Mouse (Mus musculus) layer of hippocampus, postnatal 10 days (tissue): ENCODE data around the gene Gm49322. TPM values are rescaled to one million over a fixed set of nuclear protein-coding genes. Genes with fewer than 3 reads are reported as not detected.
A peak's percentile ranks its signal among the peaks of the same experiment; 100 is the strongest.
"Not testable (repeated sequence)": the region's sequence is repeated elsewhere in the genome, so short reads cannot be mapped to it uniquely, and the experiment has no call there.

Experiments used
- DNase-seq, 2 experiments: peaks; one replicate each; pipeline ENCODE4 v3.0.0; 2021; ENCODE audit warnings: low spot score in 2 of 2
- total RNA-seq, 2 experiments: library from RNA; stranded (reverse); gene quantifications; 2 replicates each; pipeline ENCODE4 v1.2.3; 2021

Gm49322 gene
- total RNA-seq, 2 experiments from 2014 or later, result 2.6 to 3.0 TPM

GRCm38 (mm10) chr10:80610116-80610785 lies 4.4 kb downstream of the Gm49322 start:
- DNase-seq, result no peak

- DNase-seq, result peak; percentile 40 to 54
These were observed 5.2 kb downstream of the Gm49322 start for GRCm38 (mm10) chr10:80611024-80611423.

- no peak for DNase-seq
These were observed 6.1 kb downstream of the Gm49322 start for GRCm38 (mm10) chr10:80611905-80612304.

- DNase-seq, result no peak
These were observed 8.0 kb downstream of the Gm49322 start for GRCm38 (mm10) chr10:80613821-80614220.

- no peak for DNase-seq
These were observed 8.5 kb downstream of the Gm49322 start for GRCm38 (mm10) chr10:80614351-80614750.

DNA sequence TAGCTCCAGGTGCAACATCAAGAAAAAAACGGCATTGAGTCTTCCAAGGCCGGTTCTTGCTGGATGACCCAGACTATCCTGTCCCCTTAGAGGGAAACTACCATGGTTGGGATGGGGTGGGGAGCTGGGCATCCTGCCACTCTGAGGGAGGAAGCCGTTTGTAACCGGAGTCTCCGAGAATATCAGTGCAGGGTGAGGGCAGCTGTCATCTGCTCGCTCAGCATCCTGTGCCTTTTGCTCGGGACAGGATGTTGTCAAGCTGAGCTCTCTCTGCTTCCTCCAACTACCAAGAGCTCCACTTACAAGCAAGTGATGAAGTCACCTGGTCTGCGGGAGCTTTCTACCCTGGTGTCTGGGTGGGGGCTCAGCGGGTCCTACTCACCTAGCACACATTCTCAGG lies 12.4 kb downstream of the Gm49322 start:
- DNase-seq, result no peak

DNA sequence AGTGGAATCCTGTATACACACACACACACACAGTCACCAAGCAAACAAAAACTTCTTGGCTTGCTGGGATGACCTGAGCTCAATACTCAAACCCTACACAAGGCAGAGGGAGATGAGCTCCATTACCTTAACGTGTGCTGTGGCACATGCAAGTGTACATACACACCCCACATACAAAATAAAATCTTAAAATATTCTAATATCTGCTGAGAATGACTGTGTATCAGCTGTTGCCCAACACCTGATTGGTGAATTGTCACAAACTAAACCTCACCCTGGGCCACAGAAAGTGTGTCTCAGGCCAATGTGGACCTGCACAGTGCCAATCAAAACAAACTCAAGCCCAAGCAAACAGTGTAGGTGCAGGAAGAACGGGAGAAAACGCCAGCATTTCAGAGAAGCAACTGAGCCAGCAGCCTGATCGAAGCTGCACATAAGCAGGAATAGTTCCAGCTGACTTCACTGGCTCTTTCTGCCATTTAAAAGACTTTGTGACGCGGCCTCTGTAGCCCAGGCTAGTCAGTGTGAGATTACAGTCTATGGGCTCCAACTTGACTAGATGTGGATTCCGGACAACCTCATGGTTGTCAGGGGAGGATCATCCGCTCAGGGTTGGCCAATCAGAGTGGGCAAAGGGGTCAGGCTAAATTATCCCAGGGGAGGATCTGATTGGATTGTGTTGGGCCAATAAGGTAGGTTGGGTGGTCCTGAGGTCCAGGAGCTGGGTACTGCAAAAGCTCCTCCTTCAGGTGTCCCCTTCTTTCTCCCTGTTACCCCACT lies 13.8 kb downstream of the Gm49322 start:
- no peak for DNase-seq

GRCm38 (mm10) chr10:80620365-80620764 lies 14.5 kb downstream of the Gm49322 start:
- DNase-seq, result no peak

DNA sequence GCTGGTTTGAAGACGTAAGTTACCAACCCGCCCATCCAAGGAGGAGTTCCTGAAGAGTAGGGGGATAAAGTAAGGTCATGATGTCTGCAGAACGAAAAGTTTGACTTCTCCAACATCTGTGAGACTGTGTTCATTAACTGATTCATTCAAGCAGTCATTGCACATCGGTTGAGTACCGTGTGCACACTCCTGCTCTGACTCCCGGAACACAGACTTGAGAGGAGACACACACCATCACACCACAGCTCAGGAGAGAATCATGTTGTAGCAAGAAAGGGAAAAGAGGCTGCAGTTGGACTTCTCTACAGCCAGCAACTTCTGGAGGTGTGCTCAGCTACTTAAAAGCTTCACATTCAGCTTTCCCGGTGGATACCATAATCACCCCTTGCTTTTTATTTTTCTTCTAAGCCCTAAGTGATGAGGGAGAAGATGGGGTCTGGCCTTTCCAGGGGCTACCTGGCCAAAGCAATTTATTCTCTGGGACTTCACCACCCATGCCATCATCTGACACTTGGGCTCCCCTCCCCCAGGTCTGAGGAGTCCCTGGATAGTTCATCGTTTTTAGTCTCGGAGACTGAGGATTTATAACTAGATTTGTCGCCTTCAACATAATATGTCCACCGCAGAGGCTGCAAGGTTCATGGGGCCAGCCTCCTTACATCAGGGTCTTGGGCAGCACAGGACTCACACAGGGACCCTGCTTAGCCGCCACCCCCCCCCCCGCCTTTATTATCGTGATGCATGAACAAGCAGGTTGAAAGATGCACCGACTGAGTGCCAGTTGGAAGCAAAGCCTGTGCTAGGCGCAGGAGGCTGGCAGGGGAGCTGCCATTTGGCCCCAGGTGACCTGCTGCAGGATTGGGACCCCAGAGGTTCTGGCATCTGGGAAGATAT lies 15.2 kb downstream of the Gm49322 start:
- peak in 1 of 2 experiments; percentile 46 for DNase-seq

DNA sequence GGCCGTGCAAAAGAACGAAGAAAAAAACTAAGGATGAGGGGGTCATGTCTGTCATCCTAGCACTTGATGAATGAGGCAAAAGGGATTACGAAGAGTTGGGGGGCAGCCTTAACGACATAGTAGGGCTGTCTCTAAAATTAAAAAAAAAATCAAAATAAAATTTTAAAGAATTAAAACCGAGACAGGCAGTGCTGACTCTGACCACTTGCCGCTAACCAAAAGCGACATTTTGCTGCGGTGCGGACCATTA lies 15.8 kb downstream of the Gm49322 start:
- no peak for DNase-seq

DNA sequence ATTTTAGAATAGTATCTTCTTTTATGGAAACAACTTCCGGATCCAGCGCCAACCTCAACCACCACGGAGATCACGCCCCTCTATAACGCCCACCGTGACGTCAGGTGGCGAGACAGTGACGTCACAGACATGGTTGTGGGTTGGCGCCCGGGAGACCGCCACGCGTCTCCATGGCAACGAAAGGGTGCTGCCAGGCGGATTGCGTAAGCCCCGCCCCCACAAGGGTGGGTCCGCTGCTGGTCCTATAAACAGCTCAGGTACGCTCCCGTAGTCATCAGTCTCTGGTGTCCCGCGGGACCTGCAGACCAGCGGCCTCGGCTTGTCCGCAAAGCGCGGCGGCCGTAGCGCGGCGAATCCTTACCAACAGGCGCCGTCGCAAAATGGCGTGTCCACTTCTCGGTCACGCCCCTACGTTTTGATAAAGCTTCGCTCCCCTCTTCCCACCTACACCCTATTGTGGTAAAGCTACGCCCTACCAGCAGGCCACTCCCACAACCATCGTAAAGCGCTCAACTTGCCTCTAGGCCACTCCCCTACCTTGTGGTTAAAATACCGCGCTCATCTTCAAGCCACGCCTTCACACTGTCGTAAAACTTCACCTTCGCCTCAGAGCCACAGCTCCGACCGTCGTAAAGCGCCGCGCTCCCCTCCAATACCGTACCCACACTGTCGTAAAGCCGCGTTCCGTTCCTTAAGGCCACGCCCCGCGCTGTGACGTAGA lies 16.3 kb downstream of the Gm49322 start:
- peak; percentile 99 for DNase-seq

GRCm38 (mm10) chr10:80622661-80623456 lies 17.0 kb downstream of the Gm49322 start, which contains the start of gene Csnk1g2:
TSS of gene Csnk1g2 (plus strand) at chr10:80622838.
- DNase-seq, result peak; percentile 45 to 57

GRCm38 (mm10) chr10:80623457-80624191 lies 17.8 kb downstream of the Gm49322 start:
- DNase-seq, result peak; percentile 47 to 50

- no peak for DNase-seq
These were observed 19.9 kb downstream of the Gm49322 start for GRCm38 (mm10) chr10:80625764-80626163.

DNA sequence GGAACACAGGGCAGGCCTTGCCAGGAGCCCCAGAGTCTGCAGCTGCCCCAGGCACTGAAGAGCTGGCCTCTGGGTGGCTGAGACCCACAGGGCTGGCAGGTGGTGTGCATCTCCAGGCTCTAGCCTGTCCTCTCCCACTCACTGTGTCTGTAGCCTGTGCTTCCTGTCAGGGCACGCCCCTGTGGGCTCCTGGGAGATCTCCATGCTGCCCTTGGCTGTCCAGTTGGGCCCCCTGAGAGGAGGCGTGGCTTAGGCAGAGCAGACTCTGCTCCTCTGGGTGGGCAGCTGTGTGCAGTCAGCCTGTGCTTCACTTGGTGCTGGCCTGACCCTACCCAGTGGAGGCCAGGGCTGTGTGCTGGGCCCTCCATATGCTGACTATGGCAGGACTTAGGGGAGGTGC lies 21.9 kb downstream of the Gm49322 start:
- DNase-seq, result no peak

DNA sequence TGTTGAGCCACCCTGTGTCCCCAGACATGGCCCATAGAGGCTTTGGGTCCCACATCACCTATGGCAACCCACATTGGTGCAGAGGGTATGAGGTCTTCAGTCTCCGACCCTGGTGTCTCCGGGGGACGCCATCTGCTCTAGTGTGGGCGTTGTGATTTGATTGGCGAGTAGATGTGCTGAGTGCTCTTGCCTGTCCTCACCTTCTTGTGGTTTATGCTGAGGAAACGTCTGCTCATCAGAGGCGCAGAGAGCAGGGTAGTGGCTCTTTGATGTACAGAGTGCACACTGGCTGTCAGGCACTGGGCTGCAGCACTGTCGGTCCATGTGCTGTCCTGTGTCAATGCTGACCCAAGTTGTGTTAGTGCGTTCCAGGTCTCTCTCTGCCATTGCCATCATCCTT lies 23.1 kb downstream of the Gm49322 start:
- DNase-seq, result no peak

- no peak for DNase-seq
These were observed 29.5 kb downstream of the Gm49322 start for GRCm38 (mm10) chr10:80635345-80635744.

DNA sequence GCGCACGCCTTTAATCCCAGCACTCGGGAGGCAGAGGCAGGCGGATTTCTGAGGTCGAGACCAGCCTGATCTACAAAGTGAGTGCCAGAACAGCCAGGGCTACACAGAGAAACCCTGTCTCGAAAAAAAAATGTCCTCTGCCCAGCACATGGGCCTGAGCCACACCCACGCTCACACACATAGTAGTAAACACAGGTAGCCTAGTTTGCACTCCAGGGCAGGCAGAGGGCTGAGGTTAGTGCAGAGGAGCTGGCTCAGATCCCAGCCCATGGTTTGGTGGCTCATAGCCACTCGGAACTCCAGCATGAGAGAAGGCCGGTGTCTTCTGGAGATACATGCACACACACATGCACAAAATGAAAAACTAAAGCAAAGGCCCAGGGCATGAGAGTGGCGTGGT lies 41.1 kb downstream of the Gm49322 start:
- no peak for DNase-seq

GRCm38 (mm10) chr10:80649910-80650309 lies 44.1 kb downstream of the Gm49322 start:
- not testable (repeated sequence) for DNase-seq

DNA sequence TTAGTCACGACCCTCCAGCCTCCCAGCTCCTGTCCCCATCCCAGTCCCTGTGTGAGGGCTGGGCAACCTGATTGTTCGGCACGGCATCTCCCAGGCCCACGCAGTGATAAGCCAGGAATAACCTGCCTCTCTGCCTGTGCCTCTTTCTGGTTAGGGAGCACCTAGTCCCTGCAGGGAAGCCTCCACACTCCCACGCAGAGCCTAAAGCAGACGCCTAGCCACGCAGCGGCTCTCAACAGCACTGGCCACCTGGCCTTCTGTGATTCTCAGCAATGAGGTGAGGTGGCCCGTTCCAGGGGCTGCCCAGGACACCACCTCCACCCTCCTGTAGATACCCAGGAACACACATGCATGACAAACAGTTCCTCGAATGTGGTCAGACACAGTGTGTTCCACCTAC lies 44.6 kb downstream of the Gm49322 start:
- no peak for DNase-seq
